11 mouse cellular contexts compared by ENCODE assay signal in genomic region chr5:33217663-33218062, GRCm38 (mm10). TPM values are rescaled to one million over a fixed set of nuclear protein-coding genes. Genes with fewer than 3 reads are reported as not detected.
A peak's percentile ranks its signal among the peaks of the same experiment; 100 is the strongest.
DNase-seq lines count a peak whose midpoint lies in the region; ATAC-seq and TF ChIP-seq lines count a peak whose summit lies in the region.
"Had no signal": no experiment of that assay in that cellular context is flagged by ENCODE, and none has a peak within 500 bp of the region (broad histone marks: within the 10 kb centered on the region; RNA-seq: fewer than 3 reads in every experiment).

No protein-coding gene starts in this region.

- TF ChIP-seq CTCF in kidney, postnatal 0 days (IDR thresholded peaks at IDR 0.05; ENCODE audit: low read depth): no peak

- no peaks in the 10 kb centered on the region for H3K36me3 ChIP-seq in forebrain, embryonic 10.5 days (replicated peaks)
- no peaks in the 10 kb centered on the region for H3K36me3 ChIP-seq in forebrain, embryonic 15.5 days
- H3K36me3 ChIP-seq in kidney, postnatal 0 days (ENCODE audit: insufficient read depth, low read length): no peaks in the 10 kb centered on the region
- no peaks in the 10 kb centered on the region for H3K36me3 ChIP-seq in limb, embryonic 10.5 days

- no peak overlapping the region for H3K9ac ChIP-seq in forebrain, embryonic 15.5 days (replicated peaks)
- no peak overlapping the region for H3K9ac ChIP-seq in kidney, postnatal 0 days (ENCODE audit: low read depth, low read length)

- H3K4me1 ChIP-seq in forebrain, embryonic 10.5 days: peaks cover 50% of the 10 kb centered on the region
- H3K4me1 ChIP-seq in forebrain, embryonic 15.5 days: no peaks in the 10 kb centered on the region
- H3K4me1 ChIP-seq in kidney, postnatal 0 days (replicated peaks; ENCODE audit: insufficient read depth, low read length): peaks cover 4% of the 10 kb centered on the region; the same call in 1 of the 2 replicates
- H3K4me1 ChIP-seq in limb, embryonic 10.5 days: peaks cover 42% of the 10 kb centered on the region

- H3K27me3 ChIP-seq in forebrain, embryonic 10.5 days (ENCODE audit: poor library complexity, severe bottlenecking): no peaks in the 10 kb centered on the region
- H3K27me3 ChIP-seq in forebrain, embryonic 15.5 days: no peaks in the 10 kb centered on the region
- no peaks in the 10 kb centered on the region for H3K27me3 ChIP-seq in kidney, postnatal 0 days (ENCODE audit: insufficient read depth, low read length)
- H3K27me3 ChIP-seq in limb, embryonic 10.5 days (ENCODE audit: low read depth, poor library complexity, severe bottlenecking): no peaks in the 10 kb centered on the region

- ATAC-seq in forebrain, embryonic 15.5 days (replicated peaks): no peak
- peak; percentile 30; the same call in 1 of the 2 replicates for ATAC-seq in kidney, postnatal 0 days (replicated peaks; ENCODE audit: low FRiP score, low read depth)
- peak; percentile 63 for ATAC-seq in megakaryocyte-erythroid progenitor cell, adult 5-6 weeks (replicated peaks; ENCODE audit: low FRiP score, low TSS enrichment, poor library complexity, severe bottlenecking)

- no peak overlapping the region for H3K4me2 ChIP-seq in forebrain, embryonic 15.5 days (replicated peaks)
- no peak overlapping the region for H3K4me2 ChIP-seq in kidney, postnatal 0 days (ENCODE audit: low read length)

- H3K4me3 ChIP-seq in forebrain, embryonic 10.5 days: no peak overlapping the region; the same call in 1 of the 2 replicates
- no peak overlapping the region for H3K4me3 ChIP-seq in forebrain, embryonic 15.5 days
- H3K4me3 ChIP-seq in kidney, postnatal 0 days (replicated peaks; ENCODE audit: low read depth, low read length): no peak overlapping the region
- no peak overlapping the region for H3K4me3 ChIP-seq in limb, embryonic 10.5 days

- 51% methylated on average over 3 of the region's 3 CpGs for WGBS in forebrain, embryonic 10.5 days
- WGBS in forebrain, embryonic 15.5 days: 44% methylated on average over 3 of the region's 3 CpGs
- 72% methylated on average over 3 of the region's 3 CpGs for WGBS in kidney, postnatal 0 days
- 39% methylated on average over 3 of the region's 3 CpGs for WGBS in limb, embryonic 10.5 days

- no peaks in the 10 kb centered on the region for H3K9me3 ChIP-seq in forebrain, embryonic 10.5 days
- no peaks in the 10 kb centered on the region for H3K9me3 ChIP-seq in forebrain, embryonic 15.5 days
- H3K9me3 ChIP-seq in kidney, postnatal 0 days (replicated peaks; ENCODE audit: low read length): no peaks in the 10 kb centered on the region
- no peaks in the 10 kb centered on the region for H3K9me3 ChIP-seq in limb, embryonic 10.5 days (replicated peaks)

- DNase-seq in forebrain, embryonic 10.5 days (ENCODE audit: extremely low spot score, low spot score): no peak
- no peak for DNase-seq in kidney, postnatal 0 days (ENCODE audit: low spot score)
- DNase-seq in kidney, postnatal 36 days: no peak
- DNase-seq in limb, embryonic 10.5 days (ENCODE audit: low spot score): no peak
- no peak for DNase-seq in layer of hippocampus, adult 18-20 months (ENCODE audit: low spot score in 2 of 2)
- no peak for DNase-seq in adrenal gland, adult 2 months
- DNase-seq: cerebellum, adult 8-10 months; gastrocnemius, postnatal 36 days; kidney, postnatal 25 days had no signal

- H3K27ac ChIP-seq in forebrain, embryonic 10.5 days: peak overlapping the region; percentile 78
- no peak overlapping the region for H3K27ac ChIP-seq in forebrain, embryonic 15.5 days (replicated peaks)
- H3K27ac ChIP-seq in kidney, postnatal 0 days: no peak overlapping the region
- H3K27ac ChIP-seq in limb, embryonic 10.5 days: peak overlapping the region; percentile 73

RNA-seq across cellular contexts. Expression of gene Spon2, which starts 0.6 kb away (rescaled TPM):
- polyA plus RNA-seq in forebrain, embryonic 10.5 days (2016; fragmentation: Nextera tagmentation; extraction: Ambion mirVana): 2.6 and 3.6 TPM in 2 replicates
- 3.1 TPM in 2 replicates for polyA plus RNA-seq in forebrain, embryonic 15.5 days (2015; fragmentation: Nextera tagmentation; extraction: Ambion mirVana)
- 6.7 and 7.4 TPM in 2 replicates for polyA plus RNA-seq in kidney, postnatal 0 days (2015; fragmentation: Nextera tagmentation; extraction: Ambion mirVana)
- 2.8 TPM in 2 replicates for polyA plus RNA-seq in limb, embryonic 10.5 days (2016; fragmentation: Nextera tagmentation; extraction: Ambion mirVana)
- 23.4 and 35.0 TPM in 2 replicates for total RNA-seq in megakaryocyte-erythroid progenitor cell, adult 5-6 weeks (2014; fragmentation: Nextera tagmentation)
- 14.8 and 15.1 TPM in 2 replicates for total RNA-seq in megakaryocyte-erythroid progenitor cell, adult 5-6 weeks (2017)
- under 1 TPM; 0.20 to 0.28 TPM for total RNA-seq in layer of hippocampus, adult 18-20 months (2021)
- 1 to 10 TPM; 1.2 to 2.5 TPM for total RNA-seq in adrenal gland, adult 2 months (2021)
- 2.6 and 2.8 TPM in 2 replicates for polyA plus RNA-seq in adrenal gland, adult 2 months (2012; rRNA removed)

RNA-seq across cellular contexts. Expression of gene Ctbp1, which starts 57.1 kb away (rescaled TPM):
- 454 and 466 TPM in 2 replicates for polyA plus RNA-seq in forebrain, embryonic 10.5 days (2016; fragmentation: Nextera tagmentation; extraction: Ambion mirVana)
- 534 and 562 TPM in 2 replicates for polyA plus RNA-seq in forebrain, embryonic 15.5 days (2015; fragmentation: Nextera tagmentation; extraction: Ambion mirVana)
- polyA plus RNA-seq in kidney, postnatal 0 days (2015; fragmentation: Nextera tagmentation; extraction: Ambion mirVana): 252 and 261 TPM in 2 replicates
- polyA plus RNA-seq in limb, embryonic 10.5 days (2016; fragmentation: Nextera tagmentation; extraction: Ambion mirVana): 440 and 473 TPM in 2 replicates
- 208 and 216 TPM in 2 replicates for total RNA-seq in megakaryocyte-erythroid progenitor cell, adult 5-6 weeks (2014; fragmentation: Nextera tagmentation)
- total RNA-seq in megakaryocyte-erythroid progenitor cell, adult 5-6 weeks (2017): 136 and 192 TPM in 2 replicates
- 100 to 1,000 TPM; 288 to 309 TPM for total RNA-seq in layer of hippocampus, adult 18-20 months (2021)
- total RNA-seq in adrenal gland, adult 2 months (2021): 100 to 1,000 TPM; 206 to 228 TPM
- 447 and 508 TPM in 2 replicates for polyA plus RNA-seq in adrenal gland, adult 2 months (2012; rRNA removed)

Comparison
In these comparisons a context has a peak if more than half of its experiments do, and no peak if none do; other contexts are left out.
1. H3K27ac ChIP-seq: peak in forebrain, embryonic 10.5 days (single experiment) and limb, embryonic 10.5 days (single experiment); none in forebrain, embryonic 15.5 days (single experiment) and kidney, postnatal 0 days (single experiment).